Mouse (Mus musculus) forebrain, embryonic 10.5 days (tissue): Measurements from ENCODE around the gene Hcst. TPM values are rescaled to one million over a fixed set of nuclear protein-coding genes. Genes with fewer than 3 reads are reported as not detected.

Experiments
- DNase-seq: peaks from one replicate; pipeline ENCODE4 v3.0.0-alpha.2; 2017; ENCODE audit warnings: low spot score; ENCODE audit errors: extremely low spot score
- H3K27ac ChIP-seq: fragments of 300-500 bp; sonication (generic); 2 replicates; pipeline ENCODE4 v1.5.1; 2016; ENCODE audit warnings: mild to moderate bottlenecking
- H3K27me3 ChIP-seq: fragments of 300-500 bp; sonication (generic); 2 replicates; pipeline ENCODE4 v1.6.1; 2016; ENCODE audit warnings: mild to moderate bottlenecking; ENCODE audit not compliant: poor library complexity, severe bottlenecking
- H3K36me3 ChIP-seq: fragments of 300-500 bp; sonication (generic); replicated peaks from 2 replicates; pipeline ENCODE4 v1.6.1; 2016; ENCODE audit warnings: mild to moderate bottlenecking, moderate library complexity
- H3K4me1 ChIP-seq: fragments of 300-500 bp; sonication (generic); 2 replicates; pipeline ENCODE4 v1.6.1; 2016
- H3K4me3 ChIP-seq: fragments of 300-500 bp; sonication (generic); 2 replicates; pipeline ENCODE4 v1.5.1; 2016; ENCODE audit warnings: mild to moderate bottlenecking, moderate library complexity
- H3K9me3 ChIP-seq: fragments of 300-500 bp; sonication (generic); 2 replicates; pipeline ENCODE4 v1.6.1; 2016; ENCODE audit warnings: mild to moderate bottlenecking, moderate library complexity
- WGBS: fragments of 180-500 bp; shearing (Covaris S2); methylation state at CpG from one replicate; pipeline ENCODE4 v1.1.7; 2016; 5-methylcytosine and 5-hydroxymethylcytosine counted together
- polyA plus RNA-seq: library from polyadenylated mRNA; unstranded; fragments of >200 nt; fragmentation: Nextera tagmentation; extraction: Ambion mirVana; gene quantifications from 2 replicates; pipeline ENCODE4 v1.2.1, GENCODE M21; 2016

Gene Hcst
- polyA plus RNA-seq, 1 experiment from 2014 or later, result 0.38 TPM

DNA sequence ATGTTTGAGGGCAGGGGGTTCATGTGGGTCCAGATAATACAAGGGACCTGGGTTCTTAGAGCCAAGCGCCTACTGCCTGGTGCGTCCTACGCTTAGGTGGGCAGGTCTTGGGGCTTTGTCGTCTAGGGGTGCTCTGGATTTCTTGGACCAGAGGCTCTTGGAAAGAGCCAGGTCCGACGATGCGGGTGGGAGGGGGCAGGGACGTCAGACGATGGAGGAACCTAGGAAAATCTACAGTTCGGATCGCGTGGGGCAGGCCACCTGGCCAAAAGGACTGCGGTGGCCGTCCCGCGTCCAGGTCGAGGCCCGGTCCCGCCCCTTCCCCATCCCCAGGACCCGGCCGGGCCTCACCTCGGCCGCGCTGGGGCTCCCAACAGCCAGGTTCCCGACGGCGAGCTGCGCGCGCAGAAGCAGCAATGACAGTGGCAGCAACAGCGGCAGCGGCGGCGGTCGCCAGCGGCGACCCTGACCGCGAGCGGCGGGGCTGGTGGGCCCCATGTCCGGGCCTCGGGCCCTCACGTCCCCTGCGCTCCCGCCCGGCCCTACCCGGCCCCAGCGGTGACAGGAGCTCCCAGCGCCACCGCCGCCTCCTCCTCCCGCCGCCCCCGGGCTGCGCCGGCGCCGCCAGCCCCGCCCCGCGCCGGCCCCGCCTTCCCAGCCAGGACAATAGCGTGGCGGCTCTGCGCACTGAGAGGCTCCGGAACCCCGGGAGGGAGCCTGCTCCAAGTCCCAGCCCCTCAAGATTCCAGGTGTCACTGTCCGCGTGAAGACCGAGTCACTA, 25.5 kb upstream of the Hcst start, which contains the start of gene Aplp1:
Gene Aplp1 (minus strand): TSS at position 565 of the 781 bp plus-strand sequence.
- DNase-seq, result peak; percentile 67
- peaks cover 13% of the 10 kb centered on the region; the same call in 1 of the 2 replicates for H3K36me3 ChIP-seq
- H3K27me3 ChIP-seq, result peaks cover 60% of the 10 kb centered on the region
- peak within 1 kb of the TSS; percentile 77 for H3K4me3 ChIP-seq
- WGBS, result under 1% methylated on average over 71 of the region's 72 CpGs
- H3K9me3 ChIP-seq, result peaks cover 17% of the 10 kb centered on the region; the same call in 1 of the 2 replicates
- H3K4me1 ChIP-seq, result peaks cover 29% of the 10 kb centered on the region
- peak within 1 kb of the TSS; percentile 85 for H3K27ac ChIP-seq

DNA sequence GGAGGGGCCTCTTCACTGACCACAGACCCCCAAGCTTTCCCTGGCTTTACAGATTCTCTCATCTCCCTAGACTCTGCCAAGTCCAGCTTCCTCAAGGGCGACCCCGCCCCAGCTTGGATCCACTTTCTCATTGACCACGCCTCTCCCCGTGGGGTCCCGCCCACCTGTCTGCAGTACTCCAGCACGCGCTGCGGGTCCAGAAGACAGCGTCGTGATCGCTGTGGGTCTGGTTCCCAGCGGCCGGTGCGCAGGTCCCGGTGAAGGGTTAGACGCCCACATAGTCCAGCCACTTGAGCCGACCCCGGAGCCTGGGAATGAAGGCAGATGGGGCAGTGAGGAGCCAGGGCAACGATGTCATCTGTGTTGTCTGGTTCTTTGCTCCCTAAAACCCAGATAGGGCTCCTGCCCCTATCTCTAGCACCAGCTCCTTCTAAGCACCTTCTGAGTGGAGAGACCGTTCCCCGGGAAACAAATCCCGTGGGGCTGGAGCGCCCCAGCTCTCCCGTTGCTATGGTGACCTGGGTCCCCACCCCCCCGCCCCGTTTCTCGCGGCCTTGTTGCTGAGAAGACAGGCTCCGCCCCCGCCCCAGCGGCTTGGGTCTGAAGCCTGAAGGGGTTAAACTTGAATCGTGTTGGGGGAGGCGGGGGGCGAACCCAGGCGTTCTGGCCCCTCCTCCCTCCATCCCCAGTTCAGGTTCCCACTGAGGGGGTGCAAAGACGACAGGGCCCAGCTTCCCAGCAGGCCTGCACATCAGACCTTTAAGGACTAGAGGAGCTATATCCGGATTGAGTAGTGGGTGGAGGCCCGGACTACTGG, 24.7 kb upstream of the Hcst start:
- under 1% methylated on average over 38 of the region's 38 CpGs for WGBS
- peaks cover 61% of the 10 kb centered on the region for H3K27me3 ChIP-seq

DNA sequence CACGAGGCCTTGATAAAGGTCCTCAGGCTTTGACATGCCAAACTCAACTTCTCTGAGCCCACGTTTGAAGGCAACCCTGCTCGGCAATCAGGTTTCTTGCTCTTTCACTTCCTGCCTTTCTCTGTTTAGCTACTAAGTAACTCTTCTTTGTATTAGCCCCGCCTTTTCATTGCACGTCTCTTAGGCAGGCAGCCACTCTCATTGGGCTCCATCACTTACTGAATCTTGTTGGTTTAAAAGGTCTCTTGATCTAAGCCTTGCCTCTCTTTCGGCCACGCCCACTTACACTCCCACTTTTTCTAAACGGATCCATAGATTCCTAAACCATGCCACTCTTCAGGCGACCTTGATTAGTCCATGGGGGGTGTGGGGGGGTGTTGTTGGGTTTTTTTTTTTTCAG, 24.0 kb upstream of the Hcst start:
- no peak overlapping the region for H3K27ac ChIP-seq

More for the DNA sequence above, 24.7 kb upstream of the Hcst start:
- peaks cover 17% of the 10 kb centered on the region; the same call in 1 of the 2 replicates for H3K9me3 ChIP-seq
- DNase-seq, result peak; percentile 74
- peak overlapping the region; percentile 77 for H3K4me3 ChIP-seq
- peak overlapping the region; percentile 85 for H3K27ac ChIP-seq
- H3K36me3 ChIP-seq, result peaks cover 21% of the 10 kb centered on the region
- peaks cover 29% of the 10 kb centered on the region for H3K4me1 ChIP-seq

DNA sequence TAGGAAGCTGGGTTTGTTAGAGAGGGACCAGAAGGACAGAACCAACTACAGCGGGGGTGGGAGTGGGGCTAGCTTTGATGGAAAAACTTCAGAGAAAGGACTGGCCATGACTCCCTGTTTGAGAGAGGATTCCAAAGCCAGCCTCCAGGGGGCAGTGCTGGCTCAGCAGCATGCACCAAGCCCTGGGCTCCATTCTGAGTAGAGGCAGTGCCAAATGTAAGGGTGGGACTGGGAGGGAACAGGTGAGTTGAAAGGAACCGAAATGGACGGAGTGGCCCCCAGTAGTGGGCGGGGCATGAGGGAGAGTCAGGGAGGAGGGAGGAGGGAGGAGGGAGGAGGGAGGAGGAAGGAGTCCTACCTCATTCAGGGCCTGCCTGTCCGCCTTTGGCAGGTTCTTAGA, 21.0 kb upstream of the Hcst start:
- Histone ChIP-seq H3K9me3 (no peaks in the 10 kb centered on the region), H3K27ac (no peak overlapping the region), H3K4me3 (no peak overlapping the region), H3K36me3 (peaks cover 25% of the 10 kb centered on the region), H3K27me3 (peaks cover 70% of the 10 kb centered on the region), H3K4me1 (peaks cover 29% of the 10 kb centered on the region)
- WGBS, result 23% methylated on average over 5 of the region's 5 CpGs
- peak; percentile 58 for DNase-seq

More for the DNA sequence above, 24.0 kb upstream of the Hcst start:
- 22% methylated on average over 9 of the region's 9 CpGs for WGBS
- no peak for DNase-seq
- peaks cover 61% of the 10 kb centered on the region for H3K27me3 ChIP-seq
- H3K4me3 ChIP-seq, result peak overlapping the region; percentile 77
- peaks cover 17% of the 10 kb centered on the region; the same call in 1 of the 2 replicates for H3K9me3 ChIP-seq
- peaks cover 21% of the 10 kb centered on the region for H3K36me3 ChIP-seq
- H3K4me1 ChIP-seq, result peaks cover 29% of the 10 kb centered on the region

DNA sequence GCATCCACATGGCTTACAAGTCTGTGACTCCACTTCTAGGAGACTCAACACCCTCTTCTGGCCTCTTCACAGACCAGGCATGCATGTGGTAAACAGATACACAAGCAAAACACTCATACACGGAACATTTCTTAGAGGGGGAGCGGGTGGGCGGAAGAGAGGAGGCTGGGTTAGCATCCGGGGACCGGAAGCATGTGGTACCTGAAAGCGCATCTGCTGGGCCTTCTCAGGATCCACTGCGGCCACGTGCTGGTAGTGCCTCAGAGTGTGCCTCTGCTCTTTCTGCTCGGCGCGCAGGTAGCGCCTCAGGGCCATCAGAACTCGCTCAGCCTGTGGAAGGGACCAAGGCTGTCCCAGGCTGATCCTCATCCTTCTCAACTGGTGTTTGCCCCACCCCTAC, 20.1 kb upstream of the Hcst start:
- WGBS, result 78% methylated on average over 13 of the region's 13 CpGs
- Histone ChIP-seq H3K9me3 (no peaks in the 10 kb centered on the region), H3K4me3 (no peak overlapping the region), H3K4me1 (peaks cover 20% of the 10 kb centered on the region), H3K27ac (no peak overlapping the region), H3K27me3 (peaks cover 68% of the 10 kb centered on the region), H3K36me3 (peaks cover 34% of the 10 kb centered on the region)
- DNase-seq, result no peak

DNA sequence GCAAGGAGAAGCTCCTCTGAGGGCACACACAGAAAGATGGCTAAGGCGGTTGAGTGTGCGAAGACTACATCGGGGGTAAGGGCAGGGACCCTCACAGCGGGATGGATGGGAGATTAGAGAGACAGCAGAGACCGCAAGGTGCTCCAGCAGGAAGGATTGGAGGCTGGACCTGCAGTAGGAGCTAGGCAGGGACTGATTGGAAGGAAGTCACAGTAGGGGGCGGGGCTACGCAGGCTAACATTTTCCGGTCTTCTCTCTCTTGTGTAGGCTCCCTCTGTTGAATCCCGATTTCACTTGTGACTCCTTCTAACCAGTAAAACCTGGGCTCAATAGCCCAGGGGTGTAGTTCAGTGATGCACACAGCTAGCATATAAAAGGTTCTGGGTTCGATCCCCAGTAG, 17.2 kb upstream of the Hcst start:
- H3K9me3 ChIP-seq, result no peaks in the 10 kb centered on the region
- WGBS, result 13% methylated on average over 10 of the region's 10 CpGs
- no peak for DNase-seq
- H3K27me3 ChIP-seq, result peaks cover 39% of the 10 kb centered on the region
- peaks cover 24% of the 10 kb centered on the region for H3K36me3 ChIP-seq
- peak overlapping the region; percentile 7; the same call in 1 of the 2 replicates for H3K4me3 ChIP-seq
- no peak overlapping the region for H3K27ac ChIP-seq
- H3K4me1 ChIP-seq, result peaks cover 5% of the 10 kb centered on the region; the same call in 1 of the 2 replicates

DNA sequence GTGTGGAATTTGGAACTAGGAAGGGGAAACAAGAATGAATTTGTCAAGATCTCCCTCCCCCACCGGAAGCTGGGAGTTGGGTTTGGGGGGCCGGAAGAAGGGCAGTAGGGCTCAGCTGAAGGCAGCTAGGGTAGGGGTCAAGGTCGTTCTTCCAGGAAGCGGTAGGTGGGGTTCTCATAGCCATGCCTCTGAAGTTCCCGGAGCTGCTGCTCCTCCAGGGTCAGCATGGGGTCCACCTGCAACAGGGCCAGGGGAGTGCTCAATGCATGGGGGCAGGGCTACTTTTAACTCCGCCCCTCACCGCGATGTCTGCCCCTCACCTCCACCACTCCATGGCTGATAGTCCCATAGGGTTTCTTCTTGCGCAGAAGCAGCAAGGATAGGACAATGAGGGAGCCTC, 15.5 kb upstream of the Hcst start:
- H3K27ac ChIP-seq, result no peak overlapping the region
- no peaks in the 10 kb centered on the region for H3K9me3 ChIP-seq
- no peak for DNase-seq
- peaks cover 5% of the 10 kb centered on the region; the same call in 1 of the 2 replicates for H3K4me1 ChIP-seq
- peaks cover 36% of the 10 kb centered on the region for H3K27me3 ChIP-seq
- no peak overlapping the region for H3K4me3 ChIP-seq
- H3K36me3 ChIP-seq, result peaks cover 22% of the 10 kb centered on the region
- 49% methylated on average over 9 of the region's 9 CpGs for WGBS

DNA sequence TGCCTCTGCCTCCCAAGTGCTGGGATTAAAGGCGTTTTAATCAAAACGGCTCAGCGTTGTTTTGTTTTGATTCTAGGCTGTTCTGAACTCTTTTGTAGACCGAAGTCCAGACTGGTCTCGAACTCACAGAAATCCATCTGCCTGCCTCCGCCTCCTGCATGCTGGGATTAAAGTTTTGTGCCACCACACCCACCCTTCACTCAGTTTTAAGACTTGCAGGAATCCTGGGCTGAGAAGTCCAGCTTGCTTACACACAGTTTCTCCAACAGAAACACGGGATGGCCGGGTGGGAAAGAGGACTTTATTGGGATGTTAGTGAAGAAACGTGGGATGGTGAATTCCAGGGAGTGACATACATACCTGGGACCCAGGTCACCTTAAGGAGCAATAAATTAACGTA, 15.0 kb upstream of the Hcst start:
- Histone ChIP-seq H3K36me3 (peaks cover 18% of the 10 kb centered on the region; the same call in 1 of the 2 replicates), H3K27ac (no peak overlapping the region), H3K4me3 (no peak overlapping the region), H3K27me3 (peaks cover 32% of the 10 kb centered on the region), H3K4me1 (peaks cover 5% of the 10 kb centered on the region; the same call in 1 of the 2 replicates), H3K9me3 (no peaks in the 10 kb centered on the region)
- 73% methylated on average over 10 of the region's 10 CpGs for WGBS
- no peak for DNase-seq

DNA sequence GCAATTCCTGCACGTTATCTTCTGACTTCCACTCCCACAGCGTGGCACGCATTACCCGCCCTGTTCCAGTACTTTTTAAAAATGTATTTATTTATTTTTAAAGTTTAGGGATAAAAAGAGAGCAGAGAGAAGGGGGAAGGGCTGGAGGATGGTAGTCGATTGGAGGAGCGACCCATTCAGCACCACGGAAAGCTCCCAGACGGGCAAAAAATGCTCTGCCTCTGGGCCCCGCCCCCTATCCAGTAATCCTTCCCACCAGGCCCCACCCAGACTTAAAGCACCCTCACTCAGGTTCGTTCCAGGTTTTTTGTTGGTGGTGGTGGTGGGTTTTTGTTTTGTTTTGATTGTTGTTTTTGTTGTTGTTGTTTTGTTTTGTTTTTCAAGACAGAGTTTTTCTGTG, 14.6 kb upstream of the Hcst start:
- H3K9me3 ChIP-seq, result no peaks in the 10 kb centered on the region
- 4% methylated on average over 10 of the region's 10 CpGs for WGBS
- peak; percentile 45 for DNase-seq
- peaks cover 15% of the 10 kb centered on the region; the same call in 1 of the 2 replicates for H3K36me3 ChIP-seq
- H3K4me1 ChIP-seq, result peaks cover 5% of the 10 kb centered on the region; the same call in 1 of the 2 replicates
- H3K27me3 ChIP-seq, result peaks cover 29% of the 10 kb centered on the region
- H3K4me3 ChIP-seq, result no peak overlapping the region
- H3K27ac ChIP-seq, result no peak overlapping the region

DNA sequence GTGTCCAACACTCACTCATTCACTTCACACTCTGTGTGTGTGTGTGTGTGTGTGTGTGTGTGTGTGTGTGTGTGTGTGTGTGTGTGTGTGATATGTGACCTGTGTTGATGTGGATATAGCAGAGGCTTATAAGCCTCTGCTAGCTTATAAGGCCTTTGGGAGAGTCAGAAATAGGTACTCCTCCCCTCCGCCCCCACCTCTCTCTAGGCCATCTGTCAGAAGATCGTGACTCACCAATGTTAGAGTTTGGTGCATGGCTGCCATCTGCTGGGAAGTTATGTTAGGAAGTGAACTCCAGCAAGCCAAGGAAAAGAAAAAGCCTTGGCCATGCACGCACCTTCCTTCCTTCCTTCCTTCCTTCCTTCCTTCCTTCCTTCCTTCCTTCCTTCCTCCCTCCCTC, 12.1 kb upstream of the Hcst start:
- WGBS, result 19% methylated on average over 3 of the region's 3 CpGs
- Histone ChIP-seq H3K4me1 (peaks cover 3% of the 10 kb centered on the region; the same call in 1 of the 2 replicates), H3K27ac (no peak overlapping the region), H3K9me3 (no peaks in the 10 kb centered on the region), H3K36me3 (peaks cover 24% of the 10 kb centered on the region), H3K27me3 (peaks cover 19% of the 10 kb centered on the region), H3K4me3 (no peak overlapping the region)
- no peak for DNase-seq

DNA sequence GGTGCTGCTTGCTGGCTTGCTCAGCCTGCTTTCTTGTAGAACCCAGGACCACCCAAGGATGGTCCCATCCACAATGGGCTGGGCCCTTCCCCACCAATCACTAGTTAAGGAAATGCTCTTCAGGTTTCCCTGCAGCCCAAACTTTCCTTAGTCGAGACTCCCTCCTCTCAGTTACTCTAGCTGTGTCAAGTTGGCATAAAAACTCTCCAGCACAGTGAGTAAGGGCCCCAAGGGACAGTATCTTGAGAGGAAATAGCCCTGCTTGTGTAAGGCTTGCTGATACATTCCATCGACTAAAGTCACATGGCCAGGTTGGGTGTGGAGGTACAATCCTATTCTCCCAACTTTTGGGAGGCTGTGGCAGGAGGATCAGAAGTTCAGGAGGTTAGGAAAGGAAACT, 10.5 kb upstream of the Hcst start:
- H3K27me3 ChIP-seq, result peaks cover 3% of the 10 kb centered on the region
- no peak overlapping the region for H3K27ac ChIP-seq
- no peak for DNase-seq
- 64% methylated on average over 2 of the region's 2 CpGs for WGBS
- H3K9me3 ChIP-seq, result no peaks in the 10 kb centered on the region
- peaks cover 29% of the 10 kb centered on the region for H3K36me3 ChIP-seq
- H3K4me3 ChIP-seq, result no peak overlapping the region
- H3K4me1 ChIP-seq, result no peaks in the 10 kb centered on the region

DNA sequence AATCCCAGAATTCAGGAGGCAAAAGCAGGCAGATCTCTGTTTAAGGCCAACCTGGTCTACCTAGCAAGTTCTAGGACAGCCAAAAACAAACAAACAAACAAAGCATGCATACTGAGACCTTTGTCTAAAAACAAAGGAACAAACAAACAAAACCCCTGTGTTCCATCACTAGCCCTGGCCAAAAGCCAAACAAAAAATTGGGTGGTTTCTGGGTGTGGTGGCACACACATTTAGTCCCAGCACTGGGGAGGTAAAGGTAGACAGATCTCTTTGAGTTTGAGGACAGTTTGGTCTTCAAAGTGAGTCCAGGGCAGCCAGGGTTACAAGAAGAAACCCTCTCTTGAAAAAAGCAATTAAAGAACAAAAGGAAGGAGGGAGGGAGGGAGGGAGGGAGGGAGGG, 9.7 kb upstream of the Hcst start:
- Histone ChIP-seq H3K4me3 (no peak overlapping the region), H3K9me3 (no peaks in the 10 kb centered on the region), H3K27ac (no peak overlapping the region), H3K27me3 (no peaks in the 10 kb centered on the region), H3K36me3 (peaks cover 31% of the 10 kb centered on the region), H3K4me1 (no peaks in the 10 kb centered on the region)
- no peak for DNase-seq
